Mouse (Mus musculus) spleen, adult 2 months (tissue): ENCODE results near the gene Neurl4.

ENCODE experiments used
- CTCF ChIP-seq: fragments of 200-500 bp; IDR thresholded peaks from 2 replicates; pipeline ENCODE4 v1.5.1; 2011; ENCODE audit warnings: mild to moderate bottlenecking, inconsistent platforms; ENCODE audit not compliant: insufficient read depth, insufficient read length, insufficient replicate concordance; ENCODE audit errors: extremely low read depth
- POLR2A ChIP-seq: fragments of 200-500 bp; IDR thresholded peaks from 2 replicates; pipeline ENCODE4 v1.6.1; 2011; ENCODE audit warnings: low read depth, low read length, inconsistent platforms

- no peak for TF ChIP-seq POLR2A
- TF ChIP-seq CTCF = no peak
These were observed 30.2 kb downstream of the Neurl4 start for GRCm38 (mm10) chr11:69930967-69931537.
